Mouse (Mus musculus): ENCODE measurements at regions not wholly inside any gene's neighbourhood (a gene's known extent, or its start where the extent isn't known, plus 50 kb on each side); places are given as distances from the start of the nearest gene placed in this dataset.
A peak's percentile ranks its signal among the peaks of the same experiment; 100 is the strongest.

- no peak overlapping the region for H3K9ac ChIP-seq
- no peaks in the 10 kb centered on the region for H3K27me3 ChIP-seq (replicated peaks)
- WGBS: 61% methylated on average over 6 of the region's 6 CpGs
- H3K4me1 ChIP-seq: no peaks in the 10 kb centered on the region
- no peaks in the 10 kb centered on the region for H3K9me3 ChIP-seq
- no peak overlapping the region for H3K27ac ChIP-seq
- no peak overlapping the region for H3K4me3 ChIP-seq
- ATAC-seq (ENCODE audit: low FRiP score, low read depth): 0 out of 2 replicates have a peak, but pooled peaks have one; percentile 25
- H3K36me3 ChIP-seq: no peaks in the 10 kb centered on the region
- H3K4me2 ChIP-seq (replicated peaks): no peak overlapping the region
Measured at GRCm38 (mm10) chr1:47448737-47449489, 556.3 kb upstream of the Slc39a10 start.

DNA sequence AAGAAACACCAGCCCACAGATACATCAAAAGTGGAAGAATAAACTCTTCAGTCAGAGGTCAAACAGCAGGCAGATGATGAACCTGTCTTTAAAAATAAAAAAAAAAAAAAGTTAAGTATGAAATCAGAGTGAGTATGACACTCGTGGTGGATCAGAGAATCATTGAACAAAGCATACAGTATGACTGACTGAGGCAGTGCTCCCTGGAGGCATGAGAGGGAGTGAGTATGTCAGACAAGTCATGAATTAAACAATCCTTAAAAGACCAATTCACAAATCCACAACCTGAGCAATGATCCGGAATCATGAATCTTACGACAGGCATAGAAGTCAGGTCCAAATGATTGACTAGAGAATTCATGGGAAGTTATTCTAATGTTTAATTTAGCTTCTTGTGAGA is 555.4 kb upstream of the Slc39a10 start:
- Histone ChIP-seq H3K4me2 (replicated peaks) (no peak overlapping the region), H3K27me3 (replicated peaks) (no peaks in the 10 kb centered on the region), H3K9ac (no peak overlapping the region), H3K36me3 (no peaks in the 10 kb centered on the region), H3K27ac (no peak overlapping the region), H3K4me3 (no peak overlapping the region), H3K4me1 (no peaks in the 10 kb centered on the region), H3K9me3 (no peaks in the 10 kb centered on the region)
- peak; percentile 35; the same call in 1 of the 2 replicates for ATAC-seq (ENCODE audit: low FRiP score, low read depth)
- WGBS: 51% methylated on average over 3 of the region's 3 CpGs

- no peak overlapping the region for H3K27ac ChIP-seq
- no peak for ATAC-seq (ENCODE audit: low FRiP score, low read depth)
- 39% methylated on average over 6 of the region's 6 CpGs for WGBS
- H3K27me3 ChIP-seq (replicated peaks): no peaks in the 10 kb centered on the region
- no peak overlapping the region for H3K4me2 ChIP-seq (replicated peaks)
- H3K9me3 ChIP-seq: no peaks in the 10 kb centered on the region
- no peaks in the 10 kb centered on the region for H3K36me3 ChIP-seq
- no peaks in the 10 kb centered on the region for H3K4me1 ChIP-seq
- no peak overlapping the region for H3K9ac ChIP-seq
- H3K4me3 ChIP-seq: no peak overlapping the region
Measured at GRCm38 (mm10) chr1:47446021-47446420, 553.4 kb upstream of the Slc39a10 start.

DNA sequence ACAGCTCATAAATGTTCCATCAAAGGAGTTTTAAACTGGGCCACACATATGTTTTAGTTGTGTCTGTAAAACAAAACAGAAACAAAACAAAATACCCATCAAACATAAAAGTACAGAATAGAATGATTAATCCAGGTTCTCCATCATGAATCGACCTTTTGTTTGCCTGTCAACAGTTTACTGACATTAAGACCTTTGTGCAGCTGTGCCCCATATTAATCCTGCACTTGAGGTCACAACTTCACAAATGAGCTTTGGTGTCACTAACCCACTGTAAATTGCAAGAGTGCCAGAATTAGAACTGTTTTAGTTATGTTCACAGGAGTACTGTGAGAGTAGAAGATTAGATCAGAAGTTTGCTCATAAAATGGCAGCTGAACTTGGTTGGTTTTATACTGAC is 540.2 kb upstream of the Slc39a10 start:
- Histone ChIP-seq H3K36me3 (no peaks in the 10 kb centered on the region), H3K4me3 (no peak overlapping the region), H3K4me2 (replicated peaks) (no peak overlapping the region), H3K4me1 (no peaks in the 10 kb centered on the region), H3K9me3 (no peaks in the 10 kb centered on the region), H3K9ac (no peak overlapping the region), H3K27ac (no peak overlapping the region), H3K27me3 (replicated peaks) (no peaks in the 10 kb centered on the region)
- no peak for ATAC-seq (ENCODE audit: low FRiP score, low read depth)
- 79% methylated on average over 1 of the region's 1 CpGs for WGBS

DNA sequence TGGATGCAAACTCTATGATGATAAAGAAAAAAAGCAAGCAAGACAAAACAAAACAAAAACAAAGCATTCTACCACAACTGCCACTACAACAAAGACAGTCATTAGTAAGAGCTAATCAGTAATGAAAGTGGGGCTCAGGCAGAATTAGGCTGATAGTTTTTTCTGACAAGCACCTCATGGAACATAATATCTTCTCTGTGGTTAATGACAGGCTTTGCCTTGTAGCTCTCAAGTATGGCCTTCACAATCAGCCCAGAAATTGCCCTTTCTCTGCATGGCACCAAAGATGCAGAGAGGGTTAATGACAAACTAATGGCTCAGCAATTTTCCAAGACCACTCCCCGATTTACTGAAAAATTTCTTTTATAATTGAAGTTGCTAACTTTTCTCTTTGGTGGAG is 512.5 kb upstream of the Slc39a10 start:
- no peak for ATAC-seq (ENCODE audit: low FRiP score, low read depth)
- Histone ChIP-seq H3K36me3 (no peaks in the 10 kb centered on the region), H3K27ac (no peak overlapping the region), H3K4me2 (replicated peaks) (no peak overlapping the region), H3K9me3 (no peaks in the 10 kb centered on the region), H3K4me1 (no peaks in the 10 kb centered on the region), H3K27me3 (replicated peaks) (no peaks in the 10 kb centered on the region), H3K9ac (no peak overlapping the region), H3K4me3 (no peak overlapping the region)
- WGBS: 77% methylated on average over 1 of the region's 1 CpGs

DNA sequence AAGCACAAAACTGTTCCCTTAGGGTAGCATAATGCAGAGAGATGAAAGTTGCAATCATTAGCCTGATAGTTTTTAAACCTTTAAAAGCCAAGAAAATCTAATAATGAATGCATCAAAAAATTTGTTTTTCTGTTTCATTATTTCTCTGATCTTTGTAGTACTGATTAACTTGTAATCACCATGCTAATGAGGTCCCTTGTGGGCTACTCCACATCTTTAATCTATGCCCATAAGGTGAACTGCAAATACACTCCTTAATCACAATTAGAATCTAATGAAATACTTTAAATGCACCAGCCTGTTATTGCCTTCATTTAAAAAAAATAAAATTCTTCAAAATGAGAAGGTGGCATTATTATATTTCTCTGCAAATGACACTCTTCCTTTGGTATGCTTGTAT is 493.9 kb upstream of the Slc39a10 start:
- no peaks in the 10 kb centered on the region for H3K36me3 ChIP-seq
- no peak overlapping the region for H3K4me3 ChIP-seq
- H3K9ac ChIP-seq: no peak overlapping the region
- no peaks in the 10 kb centered on the region for H3K4me1 ChIP-seq
- H3K4me2 ChIP-seq (replicated peaks): no peak overlapping the region
- H3K9me3 ChIP-seq: no peaks in the 10 kb centered on the region
- H3K27ac ChIP-seq: no peak overlapping the region
- ATAC-seq (ENCODE audit: low FRiP score, low read depth): 0 out of 2 replicates have a peak, but pooled peaks have one; percentile 48
- no peaks in the 10 kb centered on the region for H3K27me3 ChIP-seq (replicated peaks)

DNA sequence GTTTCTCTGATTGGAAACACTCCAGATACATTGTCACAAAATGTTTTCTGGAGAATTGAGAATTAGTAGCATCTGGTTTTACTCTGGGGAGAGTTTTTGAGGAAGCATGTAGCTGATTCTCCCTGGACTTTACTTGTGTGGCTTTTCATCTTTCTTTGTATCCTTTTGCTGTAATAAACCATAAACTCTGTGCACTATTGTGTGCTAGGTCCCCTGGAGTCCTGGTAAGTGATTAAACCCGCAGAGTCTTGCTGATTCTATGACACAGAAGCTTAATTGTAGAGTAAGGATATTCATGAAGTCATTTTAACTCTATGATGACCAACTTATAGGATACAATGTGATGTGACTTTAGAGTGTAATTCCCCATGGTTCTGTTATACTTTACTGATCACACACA is 486.1 kb upstream of the Slc39a10 start:
- ATAC-seq (ENCODE audit: low FRiP score, low read depth): no peak
- no peaks in the 10 kb centered on the region for H3K36me3 ChIP-seq
- 44% methylated on average over 1 of the region's 1 CpGs for WGBS

GRCm38 (mm10) chr1:47339718-47340439 is 447.2 kb upstream of the Slc39a10 start:
- no peak for ATAC-seq (ENCODE audit: low FRiP score, low read depth)
- WGBS: 86% methylated on average over 3 of the region's 3 CpGs
- Histone ChIP-seq H3K27ac (no peak overlapping the region), H3K36me3 (no peaks in the 10 kb centered on the region), H3K4me3 (no peak overlapping the region), H3K27me3 (replicated peaks) (no peaks in the 10 kb centered on the region), H3K9ac (no peak overlapping the region), H3K4me2 (replicated peaks) (no peak overlapping the region), H3K9me3 (no peaks in the 10 kb centered on the region), H3K4me1 (no peaks in the 10 kb centered on the region)

More for the DNA sequence above, 486.1 kb upstream of the Slc39a10 start:
- Histone ChIP-seq H3K27me3 (replicated peaks) (no peaks in the 10 kb centered on the region), H3K27ac (no peak overlapping the region), H3K4me3 (no peak overlapping the region), H3K4me2 (replicated peaks) (no peak overlapping the region), H3K4me1 (no peaks in the 10 kb centered on the region), H3K9me3 (no peaks in the 10 kb centered on the region), H3K9ac (no peak overlapping the region)

- no peak for ATAC-seq (ENCODE audit: low FRiP score, low read depth)
- Histone ChIP-seq H3K4me1 (no peaks in the 10 kb centered on the region), H3K9me3 (no peaks in the 10 kb centered on the region), H3K27me3 (replicated peaks) (no peaks in the 10 kb centered on the region), H3K36me3 (no peaks in the 10 kb centered on the region), H3K9ac (no peak overlapping the region), H3K4me3 (no peak overlapping the region), H3K27ac (no peak overlapping the region), H3K4me2 (replicated peaks) (no peak overlapping the region)
- WGBS: 83% methylated on average over 2 of the region's 2 CpGs
Measured at GRCm38 (mm10) chr1:47310572-47311075, 418.0 kb upstream of the Slc39a10 start.

- no peak for ATAC-seq (ENCODE audit: low FRiP score, low read depth)
- Histone ChIP-seq H3K27me3 (replicated peaks) (no peaks in the 10 kb centered on the region), H3K27ac (no peak overlapping the region)
Measured at GRCm38 (mm10) chr1:47306961-47307360, 414.3 kb upstream of the Slc39a10 start.

DNA sequence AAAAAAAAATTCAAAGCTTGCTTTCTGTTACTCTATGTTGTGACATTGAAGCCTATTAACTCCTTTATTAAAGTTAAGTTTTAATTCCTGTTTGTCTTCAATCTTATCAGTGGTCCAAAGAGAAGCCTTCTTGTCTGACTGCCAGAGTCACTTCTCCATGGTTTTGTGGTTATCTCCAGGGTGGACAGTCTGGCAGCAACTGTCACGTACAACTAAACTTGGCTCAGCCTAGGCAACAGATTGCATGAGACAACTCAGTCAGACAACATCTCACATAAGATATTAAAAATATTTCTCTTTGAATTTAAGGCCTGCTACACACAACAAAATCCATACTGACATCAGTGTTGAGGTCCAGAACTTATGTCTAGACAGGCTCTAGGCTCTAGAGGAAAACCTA is 406.7 kb upstream of the Slc39a10 start:
- no peak overlapping the region for H3K9ac ChIP-seq
- ATAC-seq (ENCODE audit: low FRiP score, low read depth): no peak
- no peak overlapping the region for H3K27ac ChIP-seq
- WGBS: 94% methylated on average over 1 of the region's 1 CpGs
- H3K36me3 ChIP-seq: no peaks in the 10 kb centered on the region
- no peaks in the 10 kb centered on the region for H3K9me3 ChIP-seq
- no peak overlapping the region for H3K4me2 ChIP-seq (replicated peaks)
- no peak overlapping the region for H3K4me3 ChIP-seq
- H3K27me3 ChIP-seq (replicated peaks): no peaks in the 10 kb centered on the region
- H3K4me1 ChIP-seq: no peaks in the 10 kb centered on the region

More at GRCm38 (mm10) chr1:47306961-47307360, 414.3 kb upstream of the Slc39a10 start:
- H3K4me1 ChIP-seq: no peaks in the 10 kb centered on the region
- H3K36me3 ChIP-seq: no peaks in the 10 kb centered on the region
- no peak overlapping the region for H3K4me3 ChIP-seq
- no peak overlapping the region for H3K9ac ChIP-seq
- no peaks in the 10 kb centered on the region for H3K9me3 ChIP-seq
- H3K4me2 ChIP-seq (replicated peaks): no peak overlapping the region

DNA sequence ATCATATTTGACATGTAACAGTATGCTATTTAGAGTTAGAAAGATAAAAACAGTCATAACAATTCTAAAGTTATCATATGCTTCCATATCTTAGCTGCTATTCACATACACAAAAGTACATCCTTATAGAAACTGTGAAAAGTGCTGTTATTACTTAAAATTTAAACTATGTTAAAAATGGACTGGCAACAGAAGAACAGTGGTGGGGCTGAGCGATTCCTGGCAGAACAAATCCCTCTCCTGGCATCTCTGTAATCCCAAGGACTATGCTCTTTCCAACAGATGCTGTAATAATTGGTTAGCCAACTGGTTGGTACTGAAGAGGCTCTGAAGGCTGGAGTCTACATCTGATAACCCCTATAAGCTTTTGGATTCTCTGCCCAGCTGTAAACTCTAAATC is 393.0 kb upstream of the Slc39a10 start:
- Histone ChIP-seq H3K9me3 (no peaks in the 10 kb centered on the region), H3K36me3 (no peaks in the 10 kb centered on the region), H3K27ac (no peak overlapping the region), H3K4me2 (replicated peaks) (no peak overlapping the region), H3K9ac (no peak overlapping the region), H3K4me1 (no peaks in the 10 kb centered on the region), H3K4me3 (no peak overlapping the region), H3K27me3 (replicated peaks) (no peaks in the 10 kb centered on the region)
- 90% methylated on average over 1 of the region's 1 CpGs for WGBS
- no peak for ATAC-seq (ENCODE audit: low FRiP score, low read depth)
